Mouse (Mus musculus): ENCODE measurements at regions not wholly inside any gene's neighbourhood (a gene's known extent, or its start where the extent isn't known, plus 50 kb on each side); places are given as distances from the start of the nearest gene placed in this dataset.

DNA sequence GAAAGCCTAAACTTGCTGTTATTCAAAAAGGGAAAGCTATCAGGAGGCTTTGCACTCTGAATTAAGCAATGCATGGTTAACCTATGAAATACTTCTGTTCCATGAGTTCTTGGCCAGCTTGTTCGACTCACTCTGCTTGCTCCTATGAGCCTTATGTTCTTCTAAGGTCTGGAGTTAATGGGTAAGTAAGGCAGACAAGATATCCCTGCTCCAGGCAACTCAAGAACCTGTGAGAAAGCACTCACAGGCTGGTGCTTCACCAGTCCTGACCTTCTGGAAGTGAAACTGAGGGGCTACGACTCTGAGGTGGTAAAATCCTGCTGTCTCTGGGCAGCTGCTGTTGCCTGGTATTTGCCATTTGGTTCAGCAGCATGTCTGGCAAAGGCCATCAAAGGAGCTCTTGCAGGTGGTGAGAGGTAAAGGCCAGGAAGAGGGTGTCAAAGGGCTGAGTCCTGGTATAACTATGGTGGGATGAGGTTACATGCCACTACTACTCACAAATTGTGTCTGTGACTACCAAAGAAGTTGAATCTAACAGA is 484.6 kb upstream of the Mpdz start:
- Histone ChIP-seq H3K27ac (ENCODE audit: low read depth, low read length) (no peak overlapping the region), H3K4me3 (ENCODE audit: low read depth, low read length) (no peak overlapping the region), H3K9me3 (ENCODE audit: low read length) (no peaks in the 10 kb centered on the region), H3K27me3 (ENCODE audit: insufficient read depth, low read length) (no peaks in the 10 kb centered on the region), H3K36me3 (ENCODE audit: insufficient read depth) (no peaks in the 10 kb centered on the region), H3K4me1 (ENCODE audit: insufficient read depth) (no peaks in the 10 kb centered on the region), H3K4me2 (ENCODE audit: low read depth) (no peak overlapping the region), H3K9ac (no peak overlapping the region)
- no peak for DNase-seq
- TF ChIP-seq CTCF (IDR thresholded peaks at IDR 0.05; ENCODE audit: low read depth), result no peak
- ATAC-seq, result no peak
- WGBS, result 74% methylated on average over 2 of the region's 2 CpGs

DNA sequence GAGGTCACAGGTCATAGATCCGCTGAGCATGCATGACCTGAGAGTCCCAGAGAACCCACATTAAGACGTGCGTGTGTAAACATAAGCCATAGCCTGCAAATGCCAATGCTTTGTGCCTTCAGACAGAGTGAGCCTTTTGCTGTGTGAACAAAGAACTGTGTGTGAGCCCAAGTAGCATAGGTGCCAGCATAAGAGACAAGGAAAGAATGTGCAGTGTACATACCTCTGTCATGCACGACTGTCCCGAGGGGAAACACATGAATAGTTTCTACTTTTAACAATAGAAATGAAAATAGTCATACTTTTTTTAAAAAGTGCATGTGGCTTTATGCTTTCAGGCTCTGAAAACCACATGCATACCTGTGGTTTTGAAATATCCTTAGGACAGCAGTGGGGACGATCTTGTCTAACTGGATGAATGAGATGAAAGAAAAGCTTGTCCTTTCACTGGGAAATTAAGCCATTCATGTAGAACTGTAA is 484.1 kb upstream of the Mpdz start:
- Histone ChIP-seq H3K4me1 (ENCODE audit: insufficient read depth) (no peaks in the 10 kb centered on the region), H3K27me3 (ENCODE audit: insufficient read depth, low read length) (no peaks in the 10 kb centered on the region), H3K9ac (no peak overlapping the region), H3K27ac (ENCODE audit: low read depth, low read length) (no peak overlapping the region), H3K4me2 (ENCODE audit: low read depth) (no peak overlapping the region), H3K9me3 (ENCODE audit: low read length) (no peaks in the 10 kb centered on the region), H3K4me3 (ENCODE audit: low read depth, low read length) (no peak overlapping the region), H3K36me3 (ENCODE audit: insufficient read depth) (no peaks in the 10 kb centered on the region)
- ATAC-seq, result no peak
- TF ChIP-seq CTCF (IDR thresholded peaks at IDR 0.05; ENCODE audit: low read depth), result no peak
- 41% methylated on average over 6 of the region's 6 CpGs for WGBS
- DNase-seq, result no peak

DNA sequence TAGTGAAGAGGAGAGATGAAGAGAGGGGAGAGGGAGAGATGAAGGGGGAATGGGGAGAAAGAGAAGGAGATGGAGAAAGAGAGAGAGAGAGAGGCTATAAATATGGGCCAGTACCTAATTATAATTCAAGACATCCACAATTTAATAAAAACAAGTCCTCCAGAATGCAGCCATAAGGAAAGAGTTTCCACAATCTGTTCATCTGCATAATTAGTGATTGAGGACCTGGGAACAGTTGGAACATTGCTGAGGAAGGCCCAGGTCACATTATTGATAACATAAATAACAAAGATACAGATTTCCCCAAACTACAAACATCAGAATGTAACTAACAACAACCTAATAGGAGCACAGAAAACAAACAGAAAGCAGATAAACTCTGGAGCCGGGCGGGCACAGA is 483.0 kb upstream of the Mpdz start:
- DNase-seq (no peak), ATAC-seq (no peak)
- WGBS, result 84% methylated on average over 2 of the region's 2 CpGs

DNA sequence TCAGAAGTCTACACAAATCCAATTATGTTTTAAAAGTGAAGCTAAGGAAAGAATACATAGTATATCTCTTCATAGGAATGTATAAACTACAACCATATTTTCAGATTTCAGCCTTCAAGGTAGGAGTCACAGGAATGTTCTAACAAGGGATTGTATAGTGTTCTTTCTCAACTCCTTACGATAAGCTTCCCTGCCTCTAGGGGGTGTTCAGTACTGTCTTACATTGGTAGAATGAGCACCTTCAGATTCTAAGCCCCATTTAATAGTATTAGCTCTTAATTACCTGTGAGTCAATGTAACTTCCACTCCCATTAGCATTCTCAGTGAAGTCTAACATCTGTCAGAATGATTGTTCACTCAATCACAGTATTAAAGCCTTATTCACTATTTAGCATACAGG is 481.5 kb upstream of the Mpdz start:
- 89% methylated on average over 1 of the region's 1 CpGs for WGBS
- H3K36me3 ChIP-seq (ENCODE audit: insufficient read depth), result no peaks in the 10 kb centered on the region

More for the DNA sequence above, 483.0 kb upstream of the Mpdz start:
- H3K4me2 ChIP-seq (ENCODE audit: low read depth), result no peak overlapping the region
- no peaks in the 10 kb centered on the region for H3K27me3 ChIP-seq (ENCODE audit: insufficient read depth, low read length)
- H3K4me3 ChIP-seq (ENCODE audit: low read depth, low read length), result no peak overlapping the region
- no peak overlapping the region for H3K9ac ChIP-seq
- TF ChIP-seq CTCF (IDR thresholded peaks at IDR 0.05; ENCODE audit: low read depth), result no peak
- no peaks in the 10 kb centered on the region for H3K9me3 ChIP-seq (ENCODE audit: low read length)
- H3K36me3 ChIP-seq (ENCODE audit: insufficient read depth), result no peaks in the 10 kb centered on the region
- H3K4me1 ChIP-seq (ENCODE audit: insufficient read depth), result no peaks in the 10 kb centered on the region
- no peak overlapping the region for H3K27ac ChIP-seq (ENCODE audit: low read depth, low read length)

DNA sequence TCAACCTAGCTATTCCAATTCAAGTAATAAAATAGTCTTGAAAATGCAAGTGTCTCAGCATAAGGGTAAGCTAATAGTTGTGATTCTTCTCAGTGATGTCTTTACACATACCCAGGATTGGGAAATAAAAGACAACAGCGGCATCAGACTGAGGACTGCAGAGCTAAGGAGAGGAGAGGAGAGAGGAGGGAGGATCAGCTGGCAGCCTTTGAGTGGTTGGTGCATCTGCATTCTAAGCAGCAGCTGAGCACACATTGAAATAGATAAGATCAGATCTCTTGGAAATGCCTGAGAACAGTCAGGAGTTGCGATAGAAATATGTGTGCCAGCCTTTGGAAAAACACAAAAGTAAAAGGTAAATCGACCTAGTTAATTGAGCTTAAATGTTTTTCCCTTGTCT is 480.3 kb upstream of the Mpdz start:
- no peak overlapping the region for H3K9ac ChIP-seq
- H3K36me3 ChIP-seq (ENCODE audit: insufficient read depth), result no peaks in the 10 kb centered on the region
- H3K4me2 ChIP-seq (ENCODE audit: low read depth), result no peak overlapping the region
- no peaks in the 10 kb centered on the region for H3K27me3 ChIP-seq (ENCODE audit: insufficient read depth, low read length)
- H3K4me3 ChIP-seq (ENCODE audit: low read depth, low read length), result no peak overlapping the region
- no peak overlapping the region for H3K27ac ChIP-seq (ENCODE audit: low read depth, low read length)
- no peaks in the 10 kb centered on the region for H3K4me1 ChIP-seq (ENCODE audit: insufficient read depth)
- no peaks in the 10 kb centered on the region for H3K9me3 ChIP-seq (ENCODE audit: low read length)
- DNase-seq (peak; percentile 29), ATAC-seq (peak; percentile 51)
- no peak for TF ChIP-seq CTCF (IDR thresholded peaks at IDR 0.05; ENCODE audit: low read depth)
- WGBS, result 64% methylated on average over 3 of the region's 3 CpGs

More for the DNA sequence above, 481.5 kb upstream of the Mpdz start:
- no peak overlapping the region for H3K27ac ChIP-seq (ENCODE audit: low read depth, low read length)
- DNase-seq, result no peak
- H3K9ac ChIP-seq, result no peak overlapping the region
- H3K27me3 ChIP-seq (ENCODE audit: insufficient read depth, low read length), result no peaks in the 10 kb centered on the region
- H3K4me1 ChIP-seq (ENCODE audit: insufficient read depth), result no peaks in the 10 kb centered on the region
- no peak overlapping the region for H3K4me2 ChIP-seq (ENCODE audit: low read depth)
- ATAC-seq, result no peak; the same call in 1 of the 2 replicates
- no peak overlapping the region for H3K4me3 ChIP-seq (ENCODE audit: low read depth, low read length)
- TF ChIP-seq CTCF (IDR thresholded peaks at IDR 0.05; ENCODE audit: low read depth), result 0 out of 2 replicates have a peak, but pooled peaks have one; percentile 13
- H3K9me3 ChIP-seq (ENCODE audit: low read length), result no peaks in the 10 kb centered on the region

DNA sequence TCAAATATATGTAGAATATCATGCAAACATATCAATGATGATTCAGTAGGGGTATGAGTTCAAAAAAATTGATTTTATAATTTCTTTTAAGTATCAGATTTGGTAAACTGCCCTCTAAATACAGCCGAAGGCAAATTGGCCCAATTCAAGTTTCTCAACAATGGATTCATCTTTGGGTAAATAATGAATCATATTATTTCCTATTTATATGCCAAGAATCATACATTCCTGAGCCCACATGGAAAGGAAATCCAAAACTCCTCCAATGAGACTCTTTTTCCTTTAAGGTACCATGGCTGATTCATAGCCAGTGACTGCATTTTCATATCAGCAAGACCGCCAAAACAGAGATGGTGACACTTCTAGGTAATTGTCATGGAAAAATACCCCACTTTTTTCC is 472.4 kb upstream of the Mpdz start:
- Histone ChIP-seq H3K27ac (ENCODE audit: low read depth, low read length) (no peak overlapping the region), H3K9me3 (ENCODE audit: low read length) (no peaks in the 10 kb centered on the region), H3K4me1 (ENCODE audit: insufficient read depth) (no peaks in the 10 kb centered on the region), H3K27me3 (ENCODE audit: insufficient read depth, low read length) (no peaks in the 10 kb centered on the region), H3K4me2 (ENCODE audit: low read depth) (no peak overlapping the region), H3K4me3 (ENCODE audit: low read depth, low read length) (no peak overlapping the region), H3K36me3 (ENCODE audit: insufficient read depth) (no peaks in the 10 kb centered on the region), H3K9ac (no peak overlapping the region)
- ATAC-seq (no peak), DNase-seq (no peak)
- no peak for TF ChIP-seq CTCF (IDR thresholded peaks at IDR 0.05; ENCODE audit: low read depth)
- 85% methylated on average over 2 of the region's 2 CpGs for WGBS

DNA sequence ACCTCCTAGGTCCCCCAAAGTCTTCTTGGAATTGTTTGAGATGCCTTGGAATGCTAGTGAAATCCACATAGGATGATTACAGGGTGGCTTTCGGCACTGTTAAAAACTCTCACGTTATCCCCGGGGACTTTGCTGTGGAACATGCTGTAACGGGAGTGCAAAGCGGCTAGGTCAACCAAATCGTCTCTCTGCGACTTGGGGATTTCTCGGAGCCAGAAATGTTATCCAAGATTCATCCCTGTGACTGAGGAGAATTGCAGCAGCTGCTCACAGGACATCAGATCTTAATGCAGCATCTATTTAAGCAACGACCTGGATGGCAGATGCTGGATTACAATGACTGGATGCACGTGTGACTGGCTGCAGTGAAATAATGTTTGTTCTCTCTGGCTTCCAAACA is 470.7 kb upstream of the Mpdz start:
- no peak for DNase-seq
- H3K9ac ChIP-seq, result no peak overlapping the region

More for the DNA sequence above, 470.7 kb upstream of the Mpdz start:
- no peaks in the 10 kb centered on the region for H3K27me3 ChIP-seq (ENCODE audit: insufficient read depth, low read length)
- no peak overlapping the region for H3K4me3 ChIP-seq (ENCODE audit: low read depth, low read length)
- H3K4me1 ChIP-seq (ENCODE audit: insufficient read depth), result no peaks in the 10 kb centered on the region
- no peak overlapping the region for H3K27ac ChIP-seq (ENCODE audit: low read depth, low read length)
- WGBS, result 63% methylated on average over 10 of the region's 10 CpGs
- ATAC-seq, result no peak
- no peaks in the 10 kb centered on the region for H3K9me3 ChIP-seq (ENCODE audit: low read length)
- TF ChIP-seq CTCF (IDR thresholded peaks at IDR 0.05; ENCODE audit: low read depth), result no peak
- H3K4me2 ChIP-seq (ENCODE audit: low read depth), result no peak overlapping the region
- no peaks in the 10 kb centered on the region for H3K36me3 ChIP-seq (ENCODE audit: insufficient read depth)
